Mouse (Mus musculus): ENCODE data around the gene Cnpy4. TPM values are rescaled to one million over a fixed set of nuclear protein-coding genes. Genes with fewer than 3 reads are reported as not detected.
A peak's percentile ranks its signal among the peaks of the same experiment; 100 is the strongest.

The Cnpy4 gene
- total RNA-seq (2021), result 10 to 100 TPM; 15.6 to 16.9 TPM

DNA sequence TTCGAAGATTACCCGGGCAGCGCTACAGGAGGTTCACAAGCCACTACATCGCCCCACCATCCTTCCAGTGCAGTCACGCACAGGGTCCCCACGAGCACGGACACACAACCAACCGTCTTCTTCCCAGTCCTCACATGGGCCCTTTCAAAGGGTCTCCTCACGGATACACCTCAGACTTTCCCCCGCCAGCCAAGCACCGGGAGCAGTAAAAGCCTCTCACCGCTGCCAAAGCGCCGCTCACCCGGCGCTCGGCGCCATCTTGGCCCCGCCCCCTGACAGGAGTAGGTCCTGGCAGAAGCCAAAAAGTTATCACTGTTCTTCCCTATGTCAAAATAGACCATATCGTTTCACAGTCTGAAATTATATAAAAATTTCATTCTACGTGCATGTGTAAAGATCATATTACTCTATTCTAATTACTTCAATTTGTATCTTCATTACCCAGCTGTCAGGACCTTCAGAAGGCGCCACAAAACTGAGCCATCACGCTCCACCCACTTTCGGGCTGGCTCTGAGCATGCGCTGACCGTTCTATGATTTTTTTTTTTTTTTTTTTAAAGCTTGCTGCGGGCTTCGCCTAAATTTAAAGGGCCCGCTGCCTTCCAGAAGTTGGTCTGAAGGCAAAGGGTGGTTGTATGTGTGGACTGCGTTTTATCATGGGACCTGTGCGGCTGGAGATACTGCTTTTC, at the start of gene Cnpy4, which contains the start of gene Taf6:
Gene Cnpy4 (plus strand): TSS at position 536 of the 689 bp plus-strand sequence.
Gene Taf6 (minus strand): TSS at position 502 of the 689 bp plus-strand sequence.
- intact Hi-C loops (cut with DNase I), result loop anchor here (1.0 kb wide), 2 partner anchors 16 to 26 kb away; partner anchors contain the start of gene Cops6
- peak; percentile 80 to 91 for DNase-seq (ENCODE audit: low spot score in 2 of 2)

DNA sequence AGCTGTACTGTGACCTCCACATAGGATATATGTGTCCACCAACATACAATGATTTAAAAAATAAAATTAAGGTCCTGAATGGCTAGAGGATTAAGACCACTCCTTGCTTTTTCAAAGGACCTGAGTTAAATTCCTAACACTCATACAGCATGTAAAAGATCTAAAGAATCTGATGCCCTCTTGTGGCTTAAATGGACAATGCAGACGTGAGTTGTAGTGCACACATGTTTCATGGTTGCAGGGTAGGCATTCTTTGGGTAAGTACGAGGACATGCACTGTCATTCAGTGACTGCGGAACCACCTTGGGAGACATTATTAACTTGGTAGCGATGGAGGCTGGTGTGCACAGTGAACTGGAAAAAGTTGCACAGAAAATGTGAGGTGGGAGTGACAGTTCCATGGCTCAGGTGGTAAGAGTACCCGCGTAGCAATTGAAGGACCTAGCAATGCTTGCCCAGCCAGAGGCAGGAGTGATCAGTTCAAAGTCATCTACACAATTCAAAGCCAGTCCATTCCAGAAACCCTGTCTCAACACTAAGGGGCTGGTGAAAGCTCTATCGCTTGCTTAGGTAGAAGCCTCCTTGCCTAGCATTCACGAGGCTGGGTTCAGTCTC, 49.2 kb upstream of the Cnpy4 start:
- intact Hi-C loops (cut with DNase I), result loop anchor here (5.0 kb wide), 1 partner anchor 251 kb away; no protein-coding TSS in a partner anchor
- peak in 1 of 2 experiments; percentile 37 for DNase-seq (ENCODE audit: low spot score in 2 of 2)

DNA sequence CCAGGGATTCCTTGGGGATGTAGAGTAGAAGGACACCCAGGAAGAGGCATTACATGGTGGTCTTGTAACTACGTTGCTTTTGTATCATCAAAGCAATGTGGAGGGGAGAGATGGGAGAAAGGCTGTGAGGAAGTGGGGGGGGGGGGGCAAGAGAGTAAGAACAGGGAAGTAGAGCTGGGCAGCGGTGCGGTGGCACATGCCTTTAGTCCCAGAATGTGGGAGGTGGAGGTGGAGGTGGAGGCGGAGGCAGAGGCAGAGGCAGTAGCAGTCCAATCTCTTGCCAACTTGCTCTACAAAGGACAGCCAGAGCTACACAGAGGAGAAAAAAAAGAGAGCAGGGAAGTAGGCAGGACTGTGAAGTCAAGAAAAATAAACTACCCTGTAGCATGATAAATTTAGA, 48.7 kb upstream of the Cnpy4 start:
- no peak for DNase-seq (ENCODE audit: low spot score in 2 of 2)
- intact Hi-C loops (cut with DNase I), result loop anchor here (5.0 kb wide), 1 partner anchor 251 kb away; no protein-coding TSS in a partner anchor

DNA sequence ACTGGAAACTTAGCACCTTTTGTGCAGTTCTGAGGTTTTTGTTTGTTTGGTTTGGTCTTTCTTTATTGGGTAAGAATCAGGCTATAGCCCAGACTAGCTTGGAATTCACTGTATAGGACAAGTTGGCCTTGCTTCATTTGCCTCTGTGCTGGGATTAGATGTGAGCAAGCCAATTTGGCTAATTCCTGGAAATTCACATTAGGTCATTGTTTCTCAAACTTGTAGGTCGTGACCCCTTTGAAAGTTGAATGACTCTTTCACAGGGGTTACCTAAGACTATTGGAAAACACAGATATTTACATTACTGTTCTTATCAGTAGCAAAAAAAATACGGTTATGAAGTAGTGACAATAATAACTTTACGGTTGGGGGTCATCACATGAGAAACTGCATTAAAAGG, 32.9 kb upstream of the Cnpy4 start:
- intact Hi-C loops (cut with DNase I), result loop anchor here (2.0 to 5.0 kb wide), 2 partner anchors 70 to 267 kb away; partner anchors contain the start of gene Zkscan1
- no peak for DNase-seq (ENCODE audit: low spot score in 2 of 2)

DNA sequence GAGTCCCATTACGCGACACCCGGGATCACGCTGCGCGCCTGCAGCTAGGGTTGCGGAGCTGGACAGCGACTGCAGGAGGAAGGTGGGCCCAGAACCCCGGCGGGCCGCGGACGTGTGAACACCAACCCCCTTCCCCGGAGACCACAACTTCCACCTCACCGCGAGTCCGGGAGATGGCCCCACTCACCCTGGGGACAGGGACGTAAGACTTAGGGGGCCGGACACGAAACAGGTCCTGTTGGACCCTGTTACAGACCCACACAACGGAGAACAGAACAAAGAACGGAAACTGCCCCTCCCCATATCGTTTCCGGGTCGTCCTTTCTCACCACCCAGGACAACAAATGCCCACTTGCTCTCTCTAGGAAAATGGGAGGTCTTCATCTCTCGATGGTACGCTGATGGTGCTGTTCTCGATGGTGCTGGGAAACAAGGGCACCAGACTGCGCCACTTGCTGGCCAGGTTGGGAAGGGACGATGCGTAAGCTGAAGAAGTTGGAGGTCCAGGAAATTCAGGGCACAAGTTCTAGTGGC, 31.8 kb upstream of the Cnpy4 start, which contains the start of gene Zfp113:
Gene Zfp113 (minus strand): TSS at position 302 of the 534 bp plus-strand sequence.
- intact Hi-C loops (cut with DNase I), result loop anchor here (1.0 to 5.0 kb wide), 3 partner anchors 39 to 368 kb away; partner anchors contain the start of genes Mepce, Zcwpw1, Zkscan1 and Zscan21
- DNase-seq (ENCODE audit: low spot score in 2 of 2), result peak; percentile 90 to 97

DNA sequence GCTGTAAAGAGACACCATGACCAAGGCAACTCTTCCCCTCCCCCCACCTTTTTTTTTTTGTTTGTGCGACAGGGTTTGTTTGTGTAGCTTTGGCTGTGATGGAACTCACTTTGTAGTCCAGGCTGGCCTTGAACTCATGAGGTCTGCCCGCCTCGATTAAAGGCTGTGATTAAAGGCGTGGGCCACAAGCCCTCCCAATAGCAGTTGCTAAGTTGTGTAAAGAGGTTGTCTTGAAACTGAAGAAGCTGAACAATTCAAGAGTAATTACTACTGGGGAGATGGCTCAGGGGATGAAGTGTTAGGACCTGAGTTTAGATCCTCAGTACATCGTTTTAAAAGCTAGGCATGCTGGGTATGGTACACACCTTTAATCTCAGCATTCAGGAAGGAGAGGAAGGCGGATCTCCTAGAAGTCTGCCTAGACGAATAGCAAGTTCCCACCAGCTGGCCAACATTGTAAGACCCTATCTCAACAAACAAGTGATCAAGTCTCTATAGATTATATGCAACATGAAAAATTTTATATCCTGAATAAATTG, 27.0 kb upstream of the Cnpy4 start:
- intact Hi-C loops (cut with DNase I), result no loop called here
- no peak for DNase-seq (ENCODE audit: low spot score in 2 of 2)

DNA sequence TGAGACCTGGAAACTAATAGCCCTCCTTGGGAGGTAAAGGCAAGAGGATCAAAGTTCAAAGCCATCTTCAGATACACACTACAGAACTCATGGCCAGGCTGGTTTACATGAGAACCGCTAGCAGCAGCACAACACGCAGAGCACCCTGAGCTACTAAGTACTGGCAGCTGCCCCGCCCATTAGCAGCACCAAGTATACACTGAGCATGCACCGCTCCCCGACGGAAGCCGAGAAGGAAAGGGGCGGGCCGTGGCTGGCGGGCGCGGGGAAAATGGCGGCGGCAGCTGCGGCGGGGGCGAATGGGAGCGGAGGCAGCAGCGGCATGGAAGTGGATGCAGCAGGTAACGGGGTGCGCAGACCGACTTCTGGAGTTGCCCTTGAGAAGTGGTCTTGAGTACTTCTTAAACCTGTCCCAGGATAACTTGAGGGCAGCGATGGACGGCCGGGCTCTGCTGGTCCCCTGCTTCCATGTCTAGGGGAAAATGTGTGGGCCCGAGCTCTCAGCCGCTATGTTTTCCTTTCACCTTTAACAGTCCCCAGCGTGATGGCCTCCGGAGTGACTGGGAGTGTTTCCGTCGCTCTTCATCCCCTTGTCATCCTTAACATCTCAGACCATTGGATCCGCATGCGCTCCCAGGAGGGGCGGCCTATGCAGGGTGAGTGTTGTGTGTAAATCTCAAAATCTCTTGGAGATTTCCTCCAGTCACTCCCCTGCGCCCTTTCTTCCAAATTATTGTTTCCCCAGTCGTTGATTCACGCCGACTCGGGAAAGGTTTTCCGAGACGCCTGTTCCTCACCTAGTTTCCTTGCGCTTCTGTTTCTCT, 26.2 kb upstream of the Cnpy4 start, which contains the start of gene Cops6:
Gene Cops6 (plus strand): TSS at position 230 of the 824 bp plus-strand sequence.
- peak; percentile 95 to 97 for DNase-seq (ENCODE audit: low spot score in 2 of 2)
- intact Hi-C loops (cut with DNase I), result loop anchor here (1.0 kb wide), 2 partner anchors 10 to 26 kb away; partner anchors contain the start of genes Cnpy4 and Taf6

DNA sequence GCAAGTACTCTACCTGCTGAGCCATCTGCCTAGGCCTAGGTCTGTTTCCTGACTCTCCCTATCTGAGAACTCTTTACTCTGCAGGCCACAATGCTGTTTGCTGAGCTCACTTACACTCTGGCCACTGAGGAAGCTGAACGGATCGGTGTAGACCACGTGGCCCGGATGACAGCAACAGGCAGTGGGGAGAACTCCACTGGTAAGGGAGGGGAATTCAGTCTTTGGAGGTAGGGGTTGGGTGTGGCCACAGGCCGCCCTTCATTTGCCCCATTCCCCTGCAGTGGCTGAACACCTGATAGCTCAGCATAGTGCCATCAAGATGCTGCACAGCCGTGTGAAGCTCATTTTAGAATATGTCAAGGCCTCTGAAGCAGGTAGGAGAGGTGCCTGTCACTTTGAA, 24.2 kb upstream of the Cnpy4 start:
- no peak for DNase-seq (ENCODE audit: low spot score in 2 of 2)
- intact Hi-C loops (cut with DNase I), result no loop called here

DNA sequence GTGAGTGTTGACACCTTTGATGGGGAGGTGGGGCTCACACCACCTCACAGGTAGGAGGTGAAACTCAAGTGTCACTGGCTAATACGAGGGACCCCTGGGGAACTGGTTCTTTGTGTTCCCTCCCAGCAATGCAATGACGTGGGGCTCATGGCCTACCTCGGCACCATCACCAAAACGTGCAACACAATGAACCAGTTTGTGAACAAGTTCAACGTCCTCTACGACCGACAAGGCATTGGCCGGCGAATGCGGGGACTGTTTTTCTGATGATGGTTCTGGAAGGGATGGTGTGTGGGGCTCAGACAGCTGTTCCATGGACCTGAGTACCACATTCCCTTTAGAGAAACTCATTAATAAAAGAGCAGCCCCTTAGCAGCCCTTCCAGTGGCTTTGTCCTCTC, 23.7 kb upstream of the Cnpy4 start:
- DNase-seq (ENCODE audit: low spot score in 2 of 2), result no peak
- intact Hi-C loops (cut with DNase I), result no loop called here

DNA sequence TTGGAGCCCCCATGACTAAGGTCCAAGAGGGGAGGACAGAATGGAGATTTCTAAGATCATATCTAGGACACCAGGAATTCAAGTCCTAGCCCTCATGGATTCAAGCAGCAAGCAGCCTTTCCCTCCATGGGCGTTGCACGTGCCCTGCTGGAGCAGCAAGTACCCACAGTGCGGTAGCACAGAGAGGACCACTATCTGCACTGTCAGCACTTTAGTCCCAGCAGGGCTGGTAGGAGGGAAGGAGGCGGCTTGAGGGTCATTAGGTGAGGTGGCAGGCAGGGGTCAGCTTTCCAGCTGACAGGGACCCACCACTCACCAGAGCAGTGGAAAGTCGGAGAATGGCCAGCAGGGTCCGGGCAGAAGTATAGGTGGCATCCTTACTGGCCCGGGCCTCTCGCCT, 21.7 kb upstream of the Cnpy4 start:
- DNase-seq (ENCODE audit: low spot score in 2 of 2), result no peak
- intact Hi-C loops (cut with DNase I), result no loop called here

DNA sequence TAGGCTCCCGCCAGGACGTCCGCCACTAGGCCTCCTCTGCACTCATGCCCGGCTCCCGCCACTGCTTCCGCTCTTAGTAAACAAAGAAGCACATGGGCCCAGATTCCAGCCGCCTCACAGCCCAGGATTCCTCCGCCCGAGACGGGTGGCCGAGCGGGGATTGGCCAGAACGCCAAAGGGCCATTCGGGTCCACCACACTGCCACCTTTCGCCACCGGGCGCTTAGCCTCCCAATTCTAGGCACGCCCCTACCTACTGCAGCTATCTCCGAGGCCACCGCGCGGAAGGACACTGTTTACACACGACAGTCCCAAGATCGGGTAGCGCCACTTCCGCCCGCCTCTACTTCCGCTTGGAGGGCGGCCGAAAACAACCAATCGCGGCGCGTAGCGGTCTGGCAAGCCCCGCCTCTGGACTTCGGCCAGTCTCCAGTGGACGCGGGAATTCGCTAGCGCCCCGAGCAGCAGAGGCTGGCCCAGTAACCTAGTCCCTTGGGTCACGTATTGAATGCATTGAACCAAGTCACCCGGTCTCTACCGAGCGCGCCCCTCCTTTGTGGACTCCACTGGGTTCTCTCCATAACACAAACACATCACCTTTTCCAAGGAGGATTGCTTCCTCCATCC, 16.2 kb upstream of the Cnpy4 start:
- intact Hi-C loops (cut with DNase I), result loop anchor here (1.0 to 5.0 kb wide), 3 partner anchors 10 to 384 kb away; partner anchors contain the start of genes Cnpy4, Cops6, Mepce and Taf6
- DNase-seq (ENCODE audit: low spot score in 2 of 2), result peak; percentile 96 to 98

DNA sequence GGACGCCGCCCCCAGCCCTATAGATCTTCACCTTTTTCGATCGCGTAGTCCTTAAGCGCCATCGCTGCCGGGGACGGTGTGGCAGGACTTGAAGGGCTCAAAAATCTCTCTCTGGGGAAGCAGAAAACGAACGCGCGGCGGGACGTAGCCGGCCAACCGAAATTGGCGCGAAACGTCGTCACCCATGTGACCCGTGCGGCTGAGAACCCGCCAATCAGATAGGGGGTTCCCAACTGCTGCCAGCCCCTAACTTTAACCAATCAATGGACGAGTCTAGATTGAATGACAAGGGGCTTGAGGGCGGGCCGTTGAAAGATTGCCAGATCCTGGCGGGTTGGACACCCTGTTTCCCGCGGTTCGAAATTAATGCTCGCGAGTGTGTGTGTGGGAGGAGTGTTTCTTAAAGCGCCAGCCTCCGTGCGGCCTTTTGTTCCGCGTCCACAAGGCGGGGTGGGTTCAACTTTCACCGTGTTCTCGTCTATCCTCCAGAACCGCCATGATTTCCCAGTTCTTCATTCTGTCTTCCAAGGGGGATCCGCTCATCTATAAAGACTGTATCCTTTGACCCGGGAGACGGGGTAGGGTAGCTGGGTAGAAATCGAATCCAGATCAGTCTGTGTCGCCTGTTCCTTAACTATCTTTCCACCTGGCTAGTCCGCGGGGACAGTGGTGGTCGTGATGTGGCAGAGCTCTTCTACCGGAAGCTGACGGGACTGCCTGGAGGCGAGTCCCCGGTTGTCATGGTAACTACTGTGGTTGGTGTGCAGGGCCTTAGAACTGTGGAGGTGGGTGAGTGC, 15.4 kb upstream of the Cnpy4 start, which contains the start of the genes Ap4m1 and Mcm7:
Gene Ap4m1 (plus strand): TSS at position 308 of the 797 bp plus-strand sequence.
Gene Mcm7 (minus strand): TSS at position 728 of the 797 bp plus-strand sequence.
- peak; percentile 95 to 99 for DNase-seq (ENCODE audit: low spot score in 2 of 2)
- intact Hi-C loops (cut with DNase I), result loop anchor here (1.0 to 5.0 kb wide), 3 partner anchors 11 to 385 kb away; partner anchors contain the start of genes Cnpy4, Cops6, Mepce and Taf6

DNA sequence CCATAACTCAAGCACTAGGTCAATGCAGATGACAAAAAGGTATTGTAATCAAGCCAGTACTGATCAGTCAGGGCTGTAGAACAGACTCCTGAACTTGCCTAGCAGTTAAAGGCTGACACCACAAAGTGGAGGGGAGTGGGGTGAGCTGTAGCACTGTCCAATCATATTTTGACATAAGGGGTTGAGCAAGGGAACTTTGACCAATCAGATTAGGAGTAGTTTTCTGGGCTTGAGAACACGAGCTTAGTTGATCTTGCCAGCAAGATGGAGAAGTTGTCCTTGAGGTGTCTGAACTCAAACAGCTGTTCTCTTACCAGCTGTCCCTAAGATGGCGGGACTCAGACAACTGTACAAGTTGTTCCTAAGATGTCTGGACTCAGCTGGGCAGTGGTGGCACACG, 14.1 kb upstream of the Cnpy4 start:
- DNase-seq (ENCODE audit: low spot score in 2 of 2), result no peak
- intact Hi-C loops (cut with DNase I), result loop anchor here (5.0 kb wide), 1 partner anchor 386 kb away; the partner anchor contains the start of genes Mepce and Zcwpw1

DNA sequence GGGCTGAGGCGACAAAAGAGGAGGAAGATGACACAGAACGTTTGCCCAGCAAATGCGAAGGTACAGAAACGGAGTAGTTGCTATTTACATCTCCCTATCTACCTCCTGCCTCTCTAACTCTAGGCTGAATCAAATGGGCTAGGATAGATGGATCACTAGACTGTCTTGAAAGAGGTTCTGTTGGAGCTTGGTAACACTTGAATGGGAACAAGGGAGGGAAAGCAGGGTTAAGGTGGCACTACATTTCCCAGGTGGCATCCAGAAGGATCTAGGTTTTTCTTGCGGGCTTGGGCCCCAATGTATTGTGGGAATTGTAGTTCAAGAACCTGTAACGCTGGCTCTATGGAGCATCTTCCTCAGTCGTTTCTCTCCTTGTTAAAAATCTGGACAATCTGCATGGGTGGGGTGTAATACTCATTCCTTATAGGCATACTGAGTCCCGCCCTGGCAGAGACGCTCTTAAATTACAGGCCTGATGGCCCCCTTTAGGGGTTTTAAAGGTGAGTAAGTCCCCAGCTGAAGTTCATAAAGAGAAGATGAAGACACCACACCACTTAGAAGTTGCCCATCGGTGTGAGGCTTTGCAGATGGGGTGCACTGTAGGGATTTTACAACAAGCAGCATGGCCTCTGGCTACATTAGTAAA, 499 bp downstream of the Cnpy4 start:
- DNase-seq (ENCODE audit: low spot score in 2 of 2), result peak; percentile 83 to 94
- intact Hi-C loops (cut with DNase I), result loop anchor here (1.0 kb wide), 2 partner anchors 16 to 26 kb away; partner anchors contain the start of gene Cops6

DNA sequence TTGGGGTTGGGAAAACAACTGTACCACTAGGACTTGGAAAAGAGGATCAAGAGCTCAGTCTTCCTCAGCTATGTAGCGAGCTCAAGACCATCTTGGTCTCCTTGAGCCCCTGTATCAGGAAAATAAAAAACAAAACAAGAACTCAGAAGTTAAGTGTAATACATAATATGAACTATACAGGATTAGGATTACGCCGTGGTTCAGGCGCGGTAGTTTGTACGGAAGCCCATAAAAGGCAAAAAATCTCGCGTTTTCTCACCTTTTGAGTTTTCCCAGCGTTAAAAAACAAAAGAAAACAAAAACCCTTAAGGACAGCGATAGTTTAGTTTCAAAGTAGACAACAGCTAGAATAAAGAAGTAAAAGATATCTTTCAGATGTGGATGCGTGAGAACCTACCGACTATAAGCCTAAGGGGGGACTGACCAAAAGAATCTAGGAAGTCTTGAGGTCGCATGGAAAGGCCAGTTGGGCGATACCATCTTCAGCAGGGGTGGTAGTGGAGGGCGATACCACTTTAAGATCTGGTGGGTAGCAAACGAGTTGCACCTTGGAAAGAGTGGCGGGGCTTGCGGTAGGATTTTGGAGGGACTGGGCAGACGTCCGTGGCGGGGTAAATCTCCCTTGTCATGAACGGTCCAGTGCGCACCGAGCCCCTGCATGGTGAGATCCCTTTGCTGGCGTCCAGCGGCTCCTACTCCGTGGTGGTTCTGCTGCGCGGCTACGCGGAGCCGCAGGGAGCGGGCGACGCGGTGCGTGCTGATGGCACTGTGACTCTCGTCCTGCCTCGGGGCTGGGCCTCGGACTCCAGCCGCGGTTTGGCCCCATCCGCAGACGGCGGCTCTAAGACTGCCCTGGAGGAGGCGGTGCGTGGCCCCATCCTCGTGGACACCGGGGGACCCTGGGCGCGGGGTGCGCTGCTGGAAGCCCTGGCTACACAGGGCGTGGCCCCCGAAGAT, 6.8 kb downstream of the Cnpy4 start, which contains the start of gene Mblac1:
Gene Mblac1 (plus strand): TSS at position 544 of the 957 bp plus-strand sequence.
- intact Hi-C loops (cut with DNase I), result no loop called here

More for the DNA sequence above, 6.8 kb downstream of the Cnpy4 start, which contains the start of gene Mblac1:
- DNase-seq (ENCODE audit: low spot score in 2 of 2), result peak; percentile 85 to 89

All from left cerebral cortex, postnatal 25 days (tissue).